Mouse (Mus musculus) stomach, embryonic 16.5 days (tissue): ENCODE measurements at regions not wholly inside any gene's neighbourhood (a gene's known extent, or its start where the extent isn't known, plus 50 kb on each side); places are given as distances from the start of the nearest gene placed in this dataset.

Experiments
- ATAC-seq: fragments of 200-750 bp; cut with Nextera tagmentation; 2 replicates; pipeline ENCODE4 v1.8.0; 2017; ENCODE audit warnings: moderate number of reproducible peaks, moderate TSS enrichment; ENCODE audit not compliant: insufficient read depth, low FRiP score
- H3K27ac ChIP-seq: fragments of 300-500 bp; sonication (generic); 2 replicates; pipeline ENCODE4 v1.5.1; 2014; ENCODE audit warnings: low read length
- H3K27me3 ChIP-seq: fragments of 300-500 bp; sonication (generic); 2 replicates; pipeline ENCODE4 v1.6.1; 2014; ENCODE audit warnings: low read length, control low read depth, mixed read lengths; ENCODE audit not compliant: control insufficient read depth, insufficient read depth
- H3K36me3 ChIP-seq: fragments of 300-500 bp; sonication (generic); 2 replicates; pipeline ENCODE4 v1.6.1; 2014; ENCODE audit warnings: low read length; ENCODE audit not compliant: control insufficient read depth, insufficient read depth
- H3K4me1 ChIP-seq: fragments of 300-500 bp; sonication (generic); 2 replicates; pipeline ENCODE4 v1.6.1; 2014; ENCODE audit warnings: low read length, control low read depth, mixed read lengths; ENCODE audit not compliant: control insufficient read depth, insufficient read depth
- H3K4me2 ChIP-seq: fragments of 300-500 bp; sonication (generic); 2 replicates; pipeline ENCODE4 v1.6.1; 2014; ENCODE audit warnings: low read depth, low read length, mixed read lengths
- H3K4me3 ChIP-seq: fragments of 300-500 bp; sonication (generic); replicated peaks from 2 replicates; pipeline ENCODE4 v1.5.1; 2014; ENCODE audit warnings: mild to moderate bottlenecking, low read length
- H3K9ac ChIP-seq: fragments of 300-500 bp; sonication (generic); 2 replicates; pipeline ENCODE4 v1.6.1; 2014; ENCODE audit warnings: low read length
- H3K9me3 ChIP-seq: fragments of 300-500 bp; sonication (generic); replicated peaks from 2 replicates; pipeline ENCODE4 v1.6.1; 2016; ENCODE audit warnings: low read length, control low read depth; ENCODE audit not compliant: control insufficient read depth
- WGBS: fragments of 180-500 bp; shearing (Covaris S2); extraction: QIAGEN DNeasy Blood & Tissue Kit; methylation state at CpG from one replicate; pipeline ENCODE4 v1.1.7; 2014; 5-methylcytosine and 5-hydroxymethylcytosine counted together

DNA sequence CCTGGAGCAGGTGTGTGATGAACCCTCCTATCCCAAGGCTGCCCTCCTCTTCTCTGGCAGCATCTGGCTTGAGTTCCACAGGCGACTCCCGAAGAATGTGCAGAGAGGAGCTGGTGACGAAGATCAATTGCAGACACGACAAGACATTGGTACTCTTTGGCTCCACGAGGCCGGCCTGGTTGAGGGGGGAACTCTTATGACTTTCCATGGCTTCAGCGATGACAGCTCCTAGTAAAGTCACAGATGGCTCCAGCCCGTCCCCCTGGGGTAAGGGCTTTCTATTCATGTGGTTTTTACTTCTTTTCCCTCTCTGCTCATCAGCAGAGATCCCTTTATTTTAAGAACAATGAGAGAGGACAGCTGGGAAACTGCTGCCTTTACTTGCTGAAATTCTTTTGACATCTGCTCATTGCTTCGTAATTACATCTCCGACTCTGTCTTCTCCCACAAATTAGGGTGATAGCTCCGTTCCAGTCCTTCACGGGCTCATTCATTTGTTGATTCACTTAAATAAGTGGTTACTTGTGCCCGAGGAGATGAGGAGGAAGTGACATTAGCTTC, 284.2 kb upstream of the Msx2 start:
- no peak overlapping the region for H3K4me2 ChIP-seq
- no peak for ATAC-seq
- H3K9ac ChIP-seq, result no peak overlapping the region
- H3K36me3 ChIP-seq, result no peaks in the 10 kb centered on the region
- no peak overlapping the region for H3K4me3 ChIP-seq
- 56% methylated on average over 13 of the region's 13 CpGs for WGBS
- H3K27me3 ChIP-seq, result no peaks in the 10 kb centered on the region
- no peaks in the 10 kb centered on the region for H3K4me1 ChIP-seq
- H3K27ac ChIP-seq, result no peak overlapping the region
- H3K9me3 ChIP-seq, result no peaks in the 10 kb centered on the region

DNA sequence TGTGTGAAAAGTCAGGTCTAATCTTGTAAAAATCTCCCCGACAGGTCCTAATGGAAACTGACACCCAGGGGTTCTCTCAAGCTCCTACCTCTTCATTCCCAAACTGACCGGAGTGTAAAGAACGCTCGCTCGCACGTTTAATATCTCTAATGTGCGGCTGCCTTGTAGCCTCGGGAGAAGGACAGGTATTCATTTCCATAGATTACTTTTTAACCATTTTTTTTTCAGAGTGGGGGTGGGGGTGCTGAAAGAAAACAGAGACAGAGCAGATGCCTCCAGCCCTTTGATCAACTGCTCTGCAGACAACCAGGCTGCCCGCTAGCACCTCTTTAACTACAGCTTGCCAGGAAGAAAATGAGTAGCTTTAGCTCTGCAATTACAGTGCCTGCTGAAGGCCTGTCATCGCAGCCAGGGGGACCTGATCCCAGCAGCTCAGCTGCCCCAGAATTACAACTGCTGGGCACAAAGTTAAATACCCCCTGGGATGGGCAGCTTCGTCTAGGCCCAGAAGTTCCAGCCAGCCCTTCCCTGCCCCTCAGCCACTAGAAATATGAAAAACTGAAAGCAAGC, 282.3 kb upstream of the Msx2 start:
- ATAC-seq, result no peak

DNA sequence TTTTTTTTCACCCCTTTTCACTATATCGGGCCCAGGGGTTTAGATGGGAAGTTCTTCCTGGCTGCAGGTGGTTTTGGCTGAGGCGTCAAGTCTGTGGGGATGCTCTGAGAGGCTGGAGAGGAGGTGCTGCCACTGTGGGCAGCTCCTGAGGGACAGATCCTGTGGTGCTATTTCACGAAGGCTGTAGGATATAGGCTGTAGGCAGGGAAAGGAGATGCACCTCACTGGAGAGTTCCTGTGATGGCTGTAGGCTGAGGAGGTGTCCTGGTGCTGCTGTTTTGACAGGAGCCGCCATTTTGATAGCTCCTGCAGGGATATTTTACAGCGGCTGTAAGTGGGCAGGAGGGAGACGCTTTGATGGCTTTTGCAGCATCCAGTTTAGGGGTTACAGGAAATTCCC, 280.2 kb upstream of the Msx2 start:
- no peaks in the 10 kb centered on the region for H3K36me3 ChIP-seq
- no peak overlapping the region for H3K9ac ChIP-seq
- H3K27ac ChIP-seq, result no peak overlapping the region
- 74% methylated on average over 6 of the region's 6 CpGs for WGBS
- H3K27me3 ChIP-seq, result no peaks in the 10 kb centered on the region
- H3K9me3 ChIP-seq, result no peaks in the 10 kb centered on the region
- no peak overlapping the region for H3K4me2 ChIP-seq
- H3K4me1 ChIP-seq, result no peaks in the 10 kb centered on the region
- no peak for ATAC-seq
- H3K4me3 ChIP-seq, result no peak overlapping the region

More for the DNA sequence above, 282.3 kb upstream of the Msx2 start:
- no peaks in the 10 kb centered on the region for H3K9me3 ChIP-seq
- H3K36me3 ChIP-seq, result no peaks in the 10 kb centered on the region
- no peaks in the 10 kb centered on the region for H3K27me3 ChIP-seq
- no peak overlapping the region for H3K9ac ChIP-seq
- no peak overlapping the region for H3K27ac ChIP-seq
- WGBS, result 53% methylated on average over 11 of the region's 11 CpGs
- H3K4me3 ChIP-seq, result no peak overlapping the region
- H3K4me1 ChIP-seq, result no peaks in the 10 kb centered on the region
- no peak overlapping the region for H3K4me2 ChIP-seq

DNA sequence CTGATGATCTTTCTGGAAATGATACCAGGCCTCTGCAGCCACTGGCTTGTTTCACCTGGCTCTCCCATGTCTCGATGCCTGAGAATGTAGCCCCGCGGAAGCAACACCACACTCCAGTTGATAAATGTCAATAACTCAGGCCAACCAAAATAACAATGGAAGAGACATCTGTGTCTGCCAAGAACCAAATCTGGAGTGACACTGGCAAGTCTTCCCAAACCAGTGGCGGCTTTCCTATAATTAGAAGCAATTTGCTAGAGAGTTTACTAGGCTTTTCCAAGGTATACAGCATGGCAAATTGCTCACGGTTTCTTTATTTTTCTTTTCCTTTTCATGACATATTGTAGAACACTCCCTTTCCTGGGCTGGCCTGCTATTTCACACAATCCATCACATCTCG, 268.1 kb upstream of the Msx2 start:
- WGBS, result 73% methylated on average over 6 of the region's 6 CpGs
- ATAC-seq, result no peak
- no peak overlapping the region for H3K4me3 ChIP-seq

DNA sequence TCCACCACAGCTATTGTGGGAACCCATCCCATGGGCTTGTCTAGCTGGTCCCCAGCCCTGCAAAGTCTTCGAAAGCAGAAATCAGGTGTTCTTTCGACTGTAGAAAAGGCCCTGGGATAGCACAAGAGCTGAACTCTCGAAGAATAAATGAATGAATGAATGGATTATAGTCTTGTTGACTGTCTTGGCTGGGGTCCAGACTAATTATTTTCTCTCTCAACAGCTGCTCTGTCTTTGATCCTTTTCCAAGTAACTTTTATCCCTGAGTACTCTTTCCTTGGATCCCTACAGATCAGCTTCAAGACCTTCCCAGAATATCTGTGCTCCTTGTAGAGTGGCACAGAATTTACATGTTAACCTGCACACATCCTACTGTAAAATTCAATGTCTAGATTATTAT, 266.3 kb upstream of the Msx2 start:
- H3K4me2 ChIP-seq, result no peak overlapping the region
- no peaks in the 10 kb centered on the region for H3K4me1 ChIP-seq
- 63% methylated on average over 3 of the region's 3 CpGs for WGBS
- no peak overlapping the region for H3K9ac ChIP-seq
- H3K9me3 ChIP-seq, result no peaks in the 10 kb centered on the region
- H3K27ac ChIP-seq, result no peak overlapping the region
- no peaks in the 10 kb centered on the region for H3K27me3 ChIP-seq
- no peak overlapping the region for H3K4me3 ChIP-seq
- no peak for ATAC-seq
- H3K36me3 ChIP-seq, result no peaks in the 10 kb centered on the region

More for the DNA sequence above, 268.1 kb upstream of the Msx2 start:
- Histone ChIP-seq H3K36me3 (no peaks in the 10 kb centered on the region), H3K4me1 (no peaks in the 10 kb centered on the region), H3K27ac (no peak overlapping the region), H3K4me2 (no peak overlapping the region), H3K9ac (no peak overlapping the region), H3K27me3 (no peaks in the 10 kb centered on the region), H3K9me3 (no peaks in the 10 kb centered on the region)

DNA sequence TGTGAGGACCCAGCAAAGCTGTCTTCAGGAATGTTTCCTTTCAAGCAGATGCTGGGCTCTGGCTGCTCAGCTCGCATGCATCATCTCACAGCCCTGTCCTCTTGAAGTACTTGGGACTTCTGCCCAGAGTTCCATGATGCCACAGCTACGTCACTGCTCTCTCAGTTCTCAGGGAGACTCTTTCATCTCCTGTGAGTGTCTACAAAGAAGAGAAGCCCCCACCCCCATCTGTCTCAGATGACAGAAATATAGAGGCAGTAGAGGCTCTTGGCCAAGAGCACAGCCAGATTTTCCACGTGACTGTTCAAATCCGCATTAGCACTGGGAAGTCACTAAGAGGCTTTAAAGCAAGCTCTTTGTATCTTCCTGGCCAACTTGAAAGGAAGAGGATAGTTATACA, 262.1 kb upstream of the Msx2 start:
- WGBS, result 56% methylated on average over 4 of the region's 4 CpGs
- ATAC-seq, result 0 out of 2 replicates have a peak, but pooled peaks have one; percentile 29
- no peaks in the 10 kb centered on the region for H3K27me3 ChIP-seq
- no peaks in the 10 kb centered on the region for H3K36me3 ChIP-seq
- no peak overlapping the region for H3K4me3 ChIP-seq
- no peaks in the 10 kb centered on the region for H3K9me3 ChIP-seq
- no peak overlapping the region for H3K4me2 ChIP-seq
- H3K9ac ChIP-seq, result no peak overlapping the region
- no peak overlapping the region for H3K27ac ChIP-seq
- no peaks in the 10 kb centered on the region for H3K4me1 ChIP-seq

DNA sequence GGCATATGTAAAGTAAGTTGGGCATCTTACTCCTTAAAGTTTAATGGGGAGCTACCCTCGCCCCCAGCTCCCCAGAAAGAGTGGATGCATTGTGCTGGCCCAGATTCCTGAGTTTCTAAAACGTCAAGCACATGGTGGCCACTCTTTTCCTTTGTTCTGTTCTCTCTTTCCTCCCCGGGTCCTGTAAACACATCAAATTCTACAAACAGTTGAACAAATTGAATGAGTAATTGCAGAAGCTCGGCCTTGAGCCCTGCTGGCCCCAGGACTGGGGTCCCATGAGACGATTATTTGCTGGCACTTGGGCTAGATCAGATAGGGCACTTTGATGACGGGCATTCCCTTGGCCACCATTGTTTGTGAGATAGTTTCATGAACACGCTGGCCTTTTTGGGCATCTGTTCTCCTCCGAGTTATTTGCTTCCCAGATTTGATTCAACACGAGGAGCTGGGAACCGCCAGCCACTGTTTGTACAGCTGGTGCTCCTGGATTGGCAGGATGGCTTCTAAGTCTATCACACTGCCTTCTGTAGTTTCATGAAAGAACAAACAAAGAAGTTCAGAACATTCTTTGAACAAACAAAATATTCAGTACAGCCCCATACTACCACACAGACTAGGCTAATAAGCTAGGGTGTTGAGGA, 257.5 kb upstream of the Msx2 start:
- no peaks in the 10 kb centered on the region for H3K27me3 ChIP-seq
- no peak overlapping the region for H3K27ac ChIP-seq
- ATAC-seq, result peak; percentile 33; the same call in 1 of the 2 replicates
- WGBS, result 42% methylated on average over 10 of the region's 10 CpGs
- no peaks in the 10 kb centered on the region for H3K4me1 ChIP-seq
- no peak overlapping the region for H3K4me2 ChIP-seq
- no peak overlapping the region for H3K9ac ChIP-seq
- no peaks in the 10 kb centered on the region for H3K36me3 ChIP-seq
- H3K4me3 ChIP-seq, result no peak overlapping the region
- no peaks in the 10 kb centered on the region for H3K9me3 ChIP-seq

DNA sequence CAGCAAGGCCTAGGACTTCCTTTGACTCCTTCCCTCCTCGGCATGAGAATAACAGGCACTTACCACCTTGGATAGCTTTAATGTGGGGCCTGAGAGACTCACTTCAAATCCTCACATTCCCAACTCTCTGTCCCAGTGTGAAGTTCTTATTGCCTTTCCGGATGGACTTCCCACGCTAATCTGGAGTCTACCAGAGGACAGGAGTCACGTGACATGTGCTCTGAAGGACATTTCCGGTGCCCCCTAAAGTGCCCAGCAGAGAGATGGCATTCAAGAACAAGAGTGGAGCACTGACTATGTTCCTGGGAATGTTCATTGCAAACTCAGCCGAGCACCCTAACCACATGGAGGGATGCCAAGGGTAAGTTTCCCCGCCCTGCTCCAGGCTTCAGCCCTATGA, 257.0 kb upstream of the Msx2 start:
- WGBS, result 78% methylated on average over 7 of the region's 7 CpGs
- ATAC-seq, result no peak
- Histone ChIP-seq H3K4me3 (no peak overlapping the region), H3K36me3 (no peaks in the 10 kb centered on the region), H3K4me1 (no peaks in the 10 kb centered on the region), H3K27me3 (no peaks in the 10 kb centered on the region), H3K9ac (no peak overlapping the region), H3K9me3 (no peaks in the 10 kb centered on the region), H3K27ac (no peak overlapping the region), H3K4me2 (no peak overlapping the region)

DNA sequence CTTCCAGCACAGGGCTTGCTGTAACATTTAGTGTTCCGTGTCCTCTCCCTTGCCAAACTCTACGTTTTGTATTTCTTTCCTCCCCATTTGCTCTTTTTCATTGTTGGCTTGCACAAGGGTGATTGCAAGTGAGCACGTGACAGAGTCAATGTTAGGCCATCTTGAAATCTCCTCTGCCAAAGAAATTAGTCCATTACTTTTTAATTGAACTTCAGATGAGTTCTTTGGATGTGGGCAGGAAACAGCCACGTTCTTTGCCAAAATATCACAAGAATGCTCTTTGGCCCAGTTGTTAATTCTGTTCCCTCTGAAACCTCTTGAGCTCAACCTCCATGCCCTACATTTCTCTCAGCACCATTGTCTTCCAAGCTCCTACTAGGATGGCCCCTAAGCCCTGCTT, 253.2 kb upstream of the Msx2 start:
- no peak overlapping the region for H3K4me3 ChIP-seq
- H3K27ac ChIP-seq, result no peak overlapping the region
- H3K4me1 ChIP-seq, result no peaks in the 10 kb centered on the region
- H3K9me3 ChIP-seq, result no peaks in the 10 kb centered on the region
- H3K27me3 ChIP-seq, result no peaks in the 10 kb centered on the region
- H3K36me3 ChIP-seq, result no peaks in the 10 kb centered on the region
- ATAC-seq, result no peak
- 80% methylated on average over 4 of the region's 4 CpGs for whole genome bisulfite sequencing
- H3K4me2 ChIP-seq, result no peak overlapping the region
- no peak overlapping the region for H3K9ac ChIP-seq
